Mouse (Mus musculus) lung, adult 2 months (tissue): ENCODE measurements around the gene Otp.

ENCODE experiments used
- CTCF ChIP-seq: fragments of 200-500 bp; IDR thresholded peaks from 2 replicates; pipeline ENCODE4 v1.5.1; 2011; ENCODE audit warnings: mild to moderate bottlenecking, low read length, control low read depth; ENCODE audit not compliant: insufficient read depth
- POLR2A ChIP-seq: fragments of 200-500 bp; IDR thresholded peaks from 2 replicates; pipeline ENCODE4 v1.6.1; 2011; ENCODE audit warnings: low read depth, mild to moderate bottlenecking, control low read depth, low read length, borderline replicate concordance; ENCODE audit errors: extremely low read depth

DNA sequence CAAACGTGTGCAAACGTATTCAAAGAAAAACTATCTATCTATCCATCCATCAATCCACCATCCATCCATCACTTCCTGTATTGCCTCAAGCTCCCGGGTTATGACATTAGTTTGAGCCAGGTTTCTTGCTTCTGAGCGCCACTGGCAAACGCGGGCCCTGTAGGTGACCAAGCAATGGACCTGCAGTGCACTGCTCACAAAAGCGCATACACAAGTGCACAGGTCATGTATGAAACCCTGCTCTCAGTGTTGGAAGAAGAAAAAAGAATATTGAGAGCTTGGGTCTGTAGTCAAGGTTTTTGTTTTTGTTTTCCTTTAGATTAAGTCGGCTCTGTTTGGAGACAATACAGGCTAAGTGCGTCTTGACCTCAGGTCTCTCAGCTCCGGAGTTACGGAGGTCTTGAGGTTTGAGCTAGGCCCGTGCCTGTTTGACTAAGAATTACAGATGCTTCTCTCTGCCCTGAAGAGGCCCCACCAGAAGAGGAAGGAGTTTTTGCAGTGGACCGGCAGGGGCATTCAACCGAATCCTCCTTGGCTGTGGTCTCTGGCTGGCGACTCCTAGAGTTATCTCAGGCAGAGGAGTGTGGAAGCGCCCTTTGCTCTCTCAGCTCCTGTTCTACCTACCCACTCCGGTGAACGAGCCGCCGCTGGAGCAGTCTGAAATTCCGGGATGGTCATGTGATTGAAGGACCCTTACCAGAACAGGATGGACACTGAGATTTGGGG, 4.8 kb upstream of the Otp start:
- no peak for TF ChIP-seq CTCF
- TF ChIP-seq POLR2A = no peak
